Mouse (Mus musculus) retina, embryonic 14.5 days (tissue): ENCODE results near the gene Gm572.
A peak's percentile ranks its signal among the peaks of the same experiment; 100 is the strongest.

Experiments used
- DNase-seq: peaks from one replicate; pipeline ENCODE4 v3.0.0-alpha.2; 2015; ENCODE audit warnings: low spot score

Gene Gm572

GRCm38 (mm10) chr4:148667006-148667755, 24.1 kb downstream of the Gm572 start:
- no peak for DNase-seq

- DNase-seq = no peak
These were observed 28.3 kb downstream of the Gm572 start for GRCm38 (mm10) chr4:148671230-148671947.

- DNase-seq = no peak
These were observed 31.9 kb downstream of the Gm572 start for GRCm38 (mm10) chr4:148675043-148675442.

- peak; percentile 70 for DNase-seq
These were observed 33.3 kb downstream of the Gm572 start for GRCm38 (mm10) chr4:148676188-148676960.

- DNase-seq = no peak
These were observed 34.0 kb downstream of the Gm572 start for GRCm38 (mm10) chr4:148676961-148677637.

GRCm38 (mm10) chr4:148678105-148678504, 35.0 kb downstream of the Gm572 start:
- DNase-seq = no peak

GRCm38 (mm10) chr4:148680505-148681067, 37.5 kb downstream of the Gm572 start:
- no peak for DNase-seq

- DNase-seq = peak; percentile 91
These were observed 38.3 kb downstream of the Gm572 start for GRCm38 (mm10) chr4:148681429-148681828.

GRCm38 (mm10) chr4:148682961-148683360, 39.8 kb downstream of the Gm572 start:
- no peak for DNase-seq

GRCm38 (mm10) chr4:148683539-148683938, 40.4 kb downstream of the Gm572 start:
- DNase-seq = peak; percentile 52

- DNase-seq = no peak
These were observed 43.4 kb downstream of the Gm572 start for GRCm38 (mm10) chr4:148686491-148686941.

GRCm38 (mm10) chr4:148688091-148688490, 45.0 kb downstream of the Gm572 start:
- no peak for DNase-seq

GRCm38 (mm10) chr4:148691185-148691584, 48.1 kb downstream of the Gm572 start:
- no peak for DNase-seq

- DNase-seq = no peak
These were observed 50.4 kb downstream of the Gm572 start for GRCm38 (mm10) chr4:148693417-148693959.

GRCm38 (mm10) chr4:148704756-148705155, 61.6 kb downstream of the Gm572 start:
- DNase-seq = peak; percentile 71

- no peak for DNase-seq
These were observed 65.7 kb downstream of the Gm572 start for GRCm38 (mm10) chr4:148708836-148709235.

- peak; percentile 38 for DNase-seq
These were observed 67.3 kb downstream of the Gm572 start for GRCm38 (mm10) chr4:148710446-148710845.

- peak; percentile 48 for DNase-seq
These were observed 68.2 kb downstream of the Gm572 start for GRCm38 (mm10) chr4:148711323-148711722.

- peak; percentile 73 for DNase-seq
These were observed 69.5 kb downstream of the Gm572 start for GRCm38 (mm10) chr4:148712632-148713031.

GRCm38 (mm10) chr4:148714064-148714463, 70.9 kb downstream of the Gm572 start:
- no peak for DNase-seq

- no peak for DNase-seq
These were observed 71.6 kb downstream of the Gm572 start for GRCm38 (mm10) chr4:148714739-148715138.
